Comparison of ENCODE assay signal across 8 mouse cellular contexts in genomic region chr12:107998746-107999145, GRCm38 (mm10). TPM values are rescaled to one million over a fixed set of nuclear protein-coding genes. Genes with fewer than 3 reads are reported as not detected.
DNase-seq lines count a peak whose midpoint lies in the region; ATAC-seq lines count a peak whose summit lies in the region.

No protein-coding gene starts in this region.

- peak; percentile 91 for DNase-seq in T-cell, adult 2 months (ENCODE audit: low spot score)
- DNase-seq in cerebellum, postnatal 10 days, result peak; percentile 91 to 92
- DNase-seq in frontal cortex, postnatal 25 days (ENCODE audit: low spot score in 2 of 2), result peak; percentile 79 to 83
- DNase-seq in induced T-regulatory cell, adult 2 months (ENCODE audit: low read depth), result peak; percentile 95
- peak; percentile 88 to 89 for DNase-seq in left cerebral cortex, adult 18-20 months (ENCODE audit: low spot score in 2 of 2)
- peak; percentile 79 to 82 for DNase-seq in right cerebral cortex, postnatal 36 days (ENCODE audit: low spot score in 2 of 2)
- peak; percentile 88 for DNase-seq in urinary bladder, postnatal 25 days (ENCODE audit: low spot score)

- ATAC-seq in megakaryocyte-erythroid progenitor cell, adult 5-6 weeks (replicated peaks; ENCODE audit: low FRiP score, low TSS enrichment, poor library complexity, severe bottlenecking), result peak; percentile 85

RNA-seq across cellular contexts. Expression of gene Bcl11b, which starts 4.7 kb away (rescaled TPM):
- 10 to 100 TPM; 60.4 to 75.6 TPM for total RNA-seq in left cerebral cortex, adult 18-20 months (2021)
- total RNA-seq in megakaryocyte-erythroid progenitor cell, adult 5-6 weeks (2014; fragmentation: Nextera tagmentation), result 0.59 and 0.62 TPM in 2 replicates
- 0.19 and 2.0 TPM in 2 replicates for total RNA-seq in megakaryocyte-erythroid progenitor cell, adult 5-6 weeks (2017)

Comparison
In these comparisons a context has a peak if more than half of its experiments do, and no peak if none do; other contexts are left out.
1. Peak in every context shown above with its lines: DNase-seq and ATAC-seq.
2. RNA of gene Bcl11b, which starts 4.7 kb away (total RNA-seq): 60.4 to 75.6 TPM in left cerebral cortex, adult 18-20 months; 0.19 to 2.0 TPM in megakaryocyte-erythroid progenitor cell, adult 5-6 weeks; every median in the first group is over 10 times any median in the second.